Mouse (Mus musculus): ENCODE results near the gene Mrgprx1. TPM values are rescaled to one million over a fixed set of nuclear protein-coding genes. Genes with fewer than 3 reads are reported as not detected.

Gene Mrgprx1
- total RNA-seq (2021), result not detected
- long read RNA-seq, experiment 1, result 0 reads
- long read RNA-seq, experiment 2, result 0 reads

DNA sequence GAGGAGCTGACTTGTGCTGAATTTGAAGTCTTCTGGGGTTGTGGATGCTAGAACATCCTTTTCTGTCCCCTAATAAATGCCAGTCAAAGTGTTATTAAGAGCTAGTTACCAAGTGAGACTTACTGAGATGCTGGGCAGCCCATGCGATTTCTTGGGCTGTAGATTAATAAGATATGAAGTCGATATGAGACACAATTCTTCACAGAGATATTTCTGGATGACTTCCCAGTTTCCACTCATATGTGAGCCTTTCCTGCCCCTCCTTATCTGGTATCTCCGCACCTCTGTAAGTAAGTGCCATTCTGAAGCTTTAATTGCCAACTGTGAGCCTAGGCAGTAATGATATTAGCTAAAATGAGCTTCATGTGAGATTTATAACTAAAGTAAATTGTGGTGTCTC lies at the start of gene Mrgprx1:
Gene Mrgprx1 (minus strand): TSS at position 101 of the 400 bp plus-strand sequence.
- DNase-seq (ENCODE audit: low spot score in 2 of 2), result no peak

- DNase-seq (ENCODE audit: low spot score in 2 of 2), result no peak
Observed at GRCm38 (mm10) chr7:48075521-48075920, 48.1 kb upstream of the Mrgprx1 start.

DNA sequence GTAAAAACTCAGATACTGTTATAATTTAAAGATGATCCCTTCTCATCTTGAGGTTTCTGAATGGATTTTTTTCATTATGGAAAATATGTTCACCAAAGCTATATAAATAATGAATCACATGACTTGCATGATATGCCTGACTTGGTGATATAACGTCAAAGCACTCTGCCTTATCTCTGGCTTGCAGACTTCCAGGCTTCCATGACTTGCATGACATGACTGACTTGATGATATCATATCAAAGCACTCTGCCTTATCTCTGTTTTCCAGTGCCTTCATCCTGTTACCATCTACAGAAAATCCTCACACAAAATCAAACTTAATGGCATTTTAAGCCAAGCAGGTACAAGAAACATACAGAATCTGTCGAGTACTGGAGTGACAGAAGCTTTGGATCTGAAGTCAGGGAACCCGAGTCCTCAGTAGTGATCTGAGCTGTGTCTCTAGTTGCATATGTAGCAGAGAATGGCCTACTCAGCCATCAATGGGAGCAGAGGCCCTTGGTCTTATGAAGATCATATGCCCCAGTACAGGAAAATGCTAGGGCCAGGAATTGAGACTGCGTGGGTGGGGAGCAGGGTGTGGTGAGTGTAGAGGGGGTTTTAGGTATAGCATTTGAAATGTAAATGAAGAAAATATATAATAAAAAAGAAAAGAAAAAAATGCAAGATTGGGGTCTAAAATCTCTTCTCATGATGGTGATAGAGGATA lies 19.2 kb upstream of the Mrgprx1 start:
- DNase-seq (ENCODE audit: low spot score in 2 of 2), result no peak

GRCm38 (mm10) chr7:48044046-48044445 lies 16.6 kb upstream of the Mrgprx1 start:
- DNase-seq (ENCODE audit: low spot score in 2 of 2), result no peak

DNA sequence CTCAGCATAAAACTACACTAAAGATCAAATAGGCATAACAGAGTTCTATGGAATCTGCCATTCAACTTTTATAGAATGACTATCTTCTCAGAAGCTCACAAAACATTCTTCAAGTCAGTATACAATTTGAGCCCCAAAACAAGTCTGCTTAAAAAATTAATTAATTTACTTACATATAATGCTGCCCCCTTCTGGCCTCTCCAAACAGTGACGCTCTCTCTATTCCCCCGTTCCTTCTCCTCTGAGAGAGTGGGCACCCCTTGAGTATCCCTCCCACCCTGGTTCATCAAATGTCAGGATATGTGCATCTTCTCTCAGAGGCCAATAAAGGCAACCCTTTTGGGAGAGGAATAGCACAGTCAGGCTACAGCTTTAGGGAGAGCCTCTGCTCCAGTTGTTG lies 9.5 kb downstream of the Mrgprx1 start:
- DNase-seq (ENCODE audit: low spot score in 2 of 2), result no peak

GRCm38 (mm10) chr7:47995689-47996088 lies 31.7 kb downstream of the Mrgprx1 start:
- DNase-seq (ENCODE audit: low spot score in 2 of 2), result no peak

DNA sequence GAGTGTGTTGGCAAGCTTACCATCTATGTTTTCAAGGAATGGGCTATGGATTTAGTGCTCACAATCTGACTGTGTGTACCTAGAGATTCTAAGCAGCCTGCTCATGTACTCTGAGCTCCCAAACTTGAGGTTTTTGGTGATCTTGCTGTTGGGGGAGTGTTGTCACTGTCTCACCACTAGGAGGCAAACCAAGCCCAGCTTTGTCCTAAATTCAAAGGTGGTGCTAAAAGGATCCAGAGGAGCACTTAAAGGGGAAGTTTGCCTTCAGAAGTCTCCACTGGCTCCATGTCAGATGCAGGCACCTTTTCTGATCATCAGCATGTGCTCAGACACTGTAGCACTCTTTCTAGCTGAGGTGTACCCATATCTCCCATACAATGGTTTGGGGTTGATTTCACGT lies 40.6 kb downstream of the Mrgprx1 start:
- DNase-seq (ENCODE audit: low spot score in 2 of 2), result no peak

DNA sequence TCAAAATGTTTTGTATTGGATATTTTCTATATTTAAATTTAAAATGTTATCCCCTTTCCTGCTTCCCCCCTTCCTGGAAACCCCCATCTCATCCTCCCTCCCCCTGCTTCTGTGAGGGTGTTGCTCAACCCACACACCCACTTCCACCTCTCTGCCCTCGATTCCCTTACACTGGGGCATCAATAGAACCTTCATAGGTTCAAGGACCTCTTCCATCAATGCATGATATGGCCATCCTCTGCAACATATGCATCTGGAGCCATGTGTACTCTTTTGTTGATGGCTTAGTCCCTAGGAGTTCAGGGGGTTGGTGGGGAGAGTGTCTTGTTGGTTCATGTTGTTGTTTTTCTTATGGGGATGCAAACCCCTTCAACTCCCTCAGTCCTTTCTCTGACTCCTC lies 45.4 kb downstream of the Mrgprx1 start, which contains the start of gene Mrgpra4:
Gene Mrgpra4 (minus strand): TSS at position 101 of the 400 bp plus-strand sequence.
- no peak for DNase-seq (ENCODE audit: low spot score in 2 of 2)

Other genes starting within 250 kb of the Mrgprx1 start
- gene Mrgpra4, start 45.5 kb downstream of the Mrgprx1 start, total RNA-seq (2021), result not detected
- not detected for gene Mrgprb5, start 141.4 kb upstream of the Mrgprx1 start, total RNA-seq (2021)
- not detected for gene Mrgprb4, start 171.7 kb upstream of the Mrgprx1 start, total RNA-seq (2021)

Data from left cerebral cortex, adult 18-20 months (tissue).